Mouse (Mus musculus) limb, embryonic 14.5 days (tissue): ENCODE data around the gene Tmod2. TPM values are rescaled to one million over a fixed set of nuclear protein-coding genes. Genes with fewer than 3 reads are reported as not detected.

Experiments used
- ATAC-seq: fragments of 200-750 bp; cut with Nextera tagmentation; 2 replicates; pipeline ENCODE4 v1.8.0; 2017; ENCODE audit warnings: low read depth, moderate number of reproducible peaks, moderate TSS enrichment; ENCODE audit not compliant: low FRiP score
- DNase-seq: peaks from one replicate; pipeline ENCODE4 v3.0.0-alpha.2; 2015; ENCODE audit warnings: low spot score
- H3K27ac ChIP-seq: fragments of 300-500 bp; sonication (generic); replicated peaks from 2 replicates; pipeline ENCODE4 v1.5.1; 2014; ENCODE audit warnings: low read depth, mild to moderate bottlenecking, low read length, moderate library complexity, mixed read lengths
- H3K27me3 ChIP-seq: fragments of 300-500 bp; sonication (generic); 2 replicates; pipeline ENCODE4 v1.6.1; 2014; ENCODE audit warnings: low read length, mixed read lengths; ENCODE audit not compliant: control insufficient read depth, insufficient read depth
- H3K36me3 ChIP-seq: fragments of 300-500 bp; sonication (generic); 2 replicates; pipeline ENCODE4 v1.6.1; 2014; ENCODE audit warnings: mild to moderate bottlenecking, low read length, moderate library complexity, mixed read lengths; ENCODE audit not compliant: control insufficient read depth, insufficient read depth
- H3K4me1 ChIP-seq: fragments of 300-500 bp; sonication (generic); 2 replicates; pipeline ENCODE4 v1.6.1; 2014; ENCODE audit warnings: antibody characterized with exemption, low read length, mixed read lengths; ENCODE audit not compliant: control insufficient read depth, insufficient read depth
- H3K4me2 ChIP-seq: fragments of 300-500 bp; sonication (generic); replicated peaks from 2 replicates; pipeline ENCODE4 v1.6.1; 2014; ENCODE audit warnings: low read depth, mild to moderate bottlenecking, low read length, moderate library complexity; ENCODE audit not compliant: severe bottlenecking
- H3K4me3 ChIP-seq: fragments of 300-500 bp; sonication (generic); replicated peaks from 2 replicates; pipeline ENCODE4 v1.5.1; 2014; ENCODE audit warnings: low read length
- H3K9ac ChIP-seq: fragments of 300-500 bp; sonication (generic); 2 replicates; pipeline ENCODE4 v1.6.1; 2014; ENCODE audit warnings: mild to moderate bottlenecking, low read depth, low read length, moderate library complexity; ENCODE audit not compliant: severe bottlenecking
- H3K9me3 ChIP-seq: fragments of 300-500 bp; sonication (generic); 2 replicates; pipeline ENCODE4 v1.6.1; 2016; ENCODE audit warnings: low read length; ENCODE audit not compliant: control insufficient read depth
- POLR2A ChIP-seq: fragments of 200-500 bp; IDR thresholded peaks from 2 replicates; pipeline ENCODE4 v1.8.0; 2012; ENCODE audit warnings: inconsistent platforms, mild to moderate bottlenecking, moderate library complexity, borderline replicate concordance; ENCODE audit not compliant: insufficient read depth, insufficient read length; ENCODE audit errors: extremely low read depth
- WGBS: fragments of 180-500 bp; shearing (Covaris S2); extraction: QIAGEN DNeasy Blood & Tissue Kit; methylation state at CpG from one replicate; pipeline ENCODE4 v1.1.7; 2014; 5-methylcytosine and 5-hydroxymethylcytosine counted together
- polyA plus RNA-seq, 2 experiments: library from polyadenylated mRNA; depleted of rRNA in 1 of 2; stranded (reverse) in 1 of 2; unstranded in 1 of 2; fragments of >200 nt; fragmentation: Nextera tagmentation in 1 of 2; extraction: Ambion mirVana in 1 of 2; gene quantifications; 2 replicates each; pipeline versions ENCODE4 v1.2.1 to v1.2.3; 2012 to 2014

Gene Tmod2
- polyA plus RNA-seq, 2 experiments, result 5.7 to 18.8 TPM

DNA sequence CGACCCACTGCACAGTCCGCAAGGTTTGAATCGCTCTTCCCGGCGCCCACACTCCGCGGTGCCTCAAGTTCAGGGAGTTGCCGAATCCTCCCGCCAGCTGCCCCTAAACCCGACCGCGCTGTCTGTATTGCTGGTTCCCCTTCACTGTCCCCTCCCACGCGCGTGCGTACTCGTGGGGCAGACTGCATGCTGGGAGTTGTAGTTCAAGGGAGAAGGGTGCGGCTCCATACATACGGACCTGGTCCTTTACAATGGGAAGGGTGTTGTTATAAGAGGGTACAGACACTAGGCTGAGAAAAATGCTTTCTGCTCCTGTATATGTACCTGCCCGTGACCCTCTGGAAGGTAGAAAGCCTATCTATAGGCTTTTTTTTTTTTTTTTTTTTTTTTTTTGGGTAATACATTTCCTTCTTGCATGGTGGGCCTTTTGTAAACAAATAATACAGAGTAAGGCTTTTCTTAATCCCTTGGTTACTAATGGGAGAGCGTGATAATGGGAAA lies 51.6 kb downstream of the Tmod2 start, which contains the start of gene Tmod3:
Gene Tmod3, minus strand, starts transcription at position 146 of the 501 bp plus-strand sequence.
- Histone ChIP-seq H3K36me3 (no peaks in the 10 kb centered on the region), H3K9me3 (no peaks in the 10 kb centered on the region), H3K9ac (peak within 1 kb of the TSS; percentile 78), H3K4me2 (peak within 1 kb of the TSS; percentile 83), H3K4me3 (peak within 1 kb of the TSS; percentile 82), H3K4me1 (peaks cover 11% of the 10 kb centered on the region), H3K27ac (peak within 1 kb of the TSS; percentile 80), H3K27me3 (no peaks in the 10 kb centered on the region)
- 4% methylated on average over 21 of the region's 21 CpGs for WGBS
- DNase-seq (peak; percentile 92), ATAC-seq (peak; percentile 96)
- TF ChIP-seq POLR2A, result peak; percentile 54; the same call in 1 of the 2 replicates

GRCm38 (mm10) chr9:75558812-75559511 lies 52.2 kb downstream of the Tmod2 start:
- ATAC-seq (peak; percentile 85), DNase-seq (peak; percentile 13)
- peak overlapping the region; percentile 80 for H3K27ac ChIP-seq
- peak overlapping the region; percentile 82 for H3K4me3 ChIP-seq
- H3K9ac ChIP-seq, result peak overlapping the region; percentile 78
- TF ChIP-seq POLR2A, result no peak
- H3K27me3 ChIP-seq, result no peaks in the 10 kb centered on the region
- under 1% methylated on average over 36 of the region's 47 CpGs for WGBS
- peak overlapping the region; percentile 83 for H3K4me2 ChIP-seq
- peaks cover 11% of the 10 kb centered on the region for H3K4me1 ChIP-seq
- H3K9me3 ChIP-seq, result no peaks in the 10 kb centered on the region
- no peaks in the 10 kb centered on the region for H3K36me3 ChIP-seq

DNA sequence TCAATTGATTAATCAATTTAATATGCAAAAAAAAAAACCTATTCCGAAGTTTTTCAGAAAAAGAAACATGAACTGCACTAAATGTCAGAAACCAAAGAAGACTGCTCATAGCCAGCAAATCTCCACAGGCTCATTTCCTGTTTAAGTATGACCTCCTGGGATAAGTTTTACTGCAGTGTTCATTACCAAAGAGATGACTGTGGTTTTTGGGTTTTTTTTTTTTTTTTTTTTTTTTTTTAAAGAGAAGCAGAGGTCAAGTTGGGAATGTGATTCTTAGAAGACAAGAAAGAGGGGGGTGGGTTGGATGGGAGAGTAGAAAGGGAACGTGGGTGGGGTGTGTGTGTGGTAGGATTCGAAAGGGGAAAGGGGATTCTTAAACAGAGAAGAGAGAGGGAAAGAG lies 52.8 kb downstream of the Tmod2 start:
- TF ChIP-seq POLR2A, result no peak
- ATAC-seq (no peak), DNase-seq (peak; percentile 9)
- H3K9me3 ChIP-seq, result no peaks in the 10 kb centered on the region
- H3K9ac ChIP-seq, result peak overlapping the region; percentile 78
- peak overlapping the region; percentile 83 for H3K4me2 ChIP-seq
- 13% methylated on average over 3 of the region's 3 CpGs for WGBS
- H3K27ac ChIP-seq, result no peak overlapping the region
- H3K27me3 ChIP-seq, result no peaks in the 10 kb centered on the region
- peak overlapping the region; percentile 82 for H3K4me3 ChIP-seq
- no peaks in the 10 kb centered on the region for H3K36me3 ChIP-seq
- peaks cover 11% of the 10 kb centered on the region for H3K4me1 ChIP-seq

GRCm38 (mm10) chr9:75553719-75554118 lies 57.4 kb downstream of the Tmod2 start:
- Histone ChIP-seq H3K4me3 (no peak overlapping the region), H3K27ac (no peak overlapping the region), H3K9ac (no peak overlapping the region), H3K4me2 (no peak overlapping the region), H3K9me3 (0 out of 2 replicates have a peak, but pooled peaks cover 9% of the 10 kb centered on the region), H3K36me3 (no peaks in the 10 kb centered on the region), H3K4me1 (peaks cover 20% of the 10 kb centered on the region), H3K27me3 (no peaks in the 10 kb centered on the region)
- no peak for ATAC-seq
- no peak for DNase-seq
- TF ChIP-seq POLR2A, result no peak
- 78% methylated on average over 4 of the region's 4 CpGs for WGBS

DNA sequence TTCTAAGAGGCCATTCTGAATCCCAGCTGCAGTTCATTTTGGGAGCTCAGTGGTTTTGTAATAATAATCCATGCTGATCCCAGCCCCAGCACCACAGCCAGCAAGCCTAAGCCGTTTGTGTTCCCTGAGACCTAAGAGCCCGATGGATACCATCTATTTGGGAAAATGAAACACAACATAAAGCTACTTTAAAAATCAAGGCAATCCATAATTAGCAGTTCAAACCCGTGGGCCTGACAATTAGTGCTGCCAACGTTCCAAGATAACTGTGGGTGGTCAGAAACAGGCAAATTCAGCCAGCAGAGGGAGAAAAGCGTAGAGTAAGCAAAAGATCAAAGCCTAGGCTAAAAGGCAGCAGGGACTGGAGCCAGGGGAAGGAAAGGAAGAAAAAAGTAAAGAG lies 59.8 kb downstream of the Tmod2 start:
- no peak overlapping the region for H3K9ac ChIP-seq
- no peaks in the 10 kb centered on the region for H3K27me3 ChIP-seq
- no peak for TF ChIP-seq POLR2A
- 17% methylated on average over 5 of the region's 5 CpGs for WGBS
- no peak overlapping the region for H3K4me2 ChIP-seq
- H3K9me3 ChIP-seq, result 0 out of 2 replicates have a peak, but pooled peaks cover 9% of the 10 kb centered on the region
- no peaks in the 10 kb centered on the region for H3K36me3 ChIP-seq
- no peak overlapping the region for H3K4me3 ChIP-seq
- DNase-seq, result no peak
- no peak for ATAC-seq
- no peak overlapping the region for H3K27ac ChIP-seq
- peaks cover 12% of the 10 kb centered on the region for H3K4me1 ChIP-seq
